Mouse (Mus musculus): ENCODE data around the gene Fbxl16. TPM values are rescaled to one million over a fixed set of nuclear protein-coding genes. Genes with fewer than 3 reads are reported as not detected.
A peak's percentile ranks its signal among the peaks of the same experiment; 100 is the strongest.

Gene Fbxl16
- polyA plus RNA-seq, 1 experiment from 2014 or later, result 31.7 TPM

DNA sequence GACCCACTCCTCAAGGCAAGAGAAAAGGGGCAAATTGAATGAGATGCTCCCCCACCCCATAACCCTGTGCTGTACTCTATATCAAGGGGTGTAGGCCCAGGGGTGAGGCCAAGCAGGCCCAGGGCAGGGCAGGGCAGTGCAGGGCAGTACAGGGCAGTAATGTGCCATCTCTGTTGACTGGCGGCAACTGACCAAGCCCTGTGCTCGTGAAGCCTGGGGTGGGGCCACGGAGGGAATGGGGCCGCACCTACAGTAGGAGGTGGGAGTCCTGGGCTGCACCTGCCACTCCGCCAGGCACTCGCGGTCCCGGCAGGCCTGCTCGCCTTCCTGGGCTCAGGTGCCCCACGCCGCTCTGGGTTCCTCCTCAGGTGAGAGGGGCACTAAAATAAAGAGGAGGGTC, 56.4 kb downstream of the Fbxl16 start:
- H3K27me3 ChIP-seq (ENCODE audit: control insufficient read depth, insufficient read depth, low read length), result no peaks in the 10 kb centered on the region
- ATAC-seq (ENCODE audit: low FRiP score) (no peak), DNase-seq (ENCODE audit: low spot score) (no peak)
- no peak overlapping the region for H3K4me3 ChIP-seq (replicated peaks; ENCODE audit: low read length)
- WGBS, result 90% methylated on average over 11 of the region's 11 CpGs
- H3K4me2 ChIP-seq (replicated peaks), result no peak overlapping the region
- H3K9ac ChIP-seq, result no peak overlapping the region
- peaks cover 26% of the 10 kb centered on the region for H3K4me1 ChIP-seq (replicated peaks; ENCODE audit: control insufficient read depth, insufficient read depth, low read length)
- no peaks in the 10 kb centered on the region for H3K9me3 ChIP-seq (ENCODE audit: control insufficient read depth, low read length)
- H3K27ac ChIP-seq, result no peak overlapping the region
- H3K36me3 ChIP-seq (replicated peaks; ENCODE audit: control insufficient read depth, insufficient read depth), result no peaks in the 10 kb centered on the region

DNA sequence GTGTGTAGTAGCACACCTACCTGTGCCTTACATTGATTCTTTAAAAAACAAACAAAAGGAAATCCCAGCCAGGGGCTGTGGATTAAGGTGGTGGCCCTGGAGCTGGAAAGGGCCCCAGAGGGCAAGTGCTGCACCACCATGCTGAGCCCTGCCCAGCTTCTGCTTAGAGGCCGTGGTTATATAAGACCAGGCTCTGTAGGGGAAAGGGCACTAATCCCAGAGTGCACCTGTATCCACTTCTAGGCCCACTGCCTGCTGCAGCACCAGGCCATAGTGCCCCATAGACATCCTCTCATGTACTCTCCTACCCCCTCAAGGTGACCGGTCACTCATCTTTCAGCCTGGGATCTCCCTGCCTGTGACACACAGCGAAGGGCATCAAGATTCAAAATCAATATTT, 57.3 kb downstream of the Fbxl16 start:
- Histone ChIP-seq H3K9me3 (ENCODE audit: control insufficient read depth, low read length) (no peaks in the 10 kb centered on the region), H3K27ac (no peak overlapping the region), H3K4me3 (replicated peaks; ENCODE audit: low read length) (no peak overlapping the region), H3K9ac (no peak overlapping the region), H3K4me2 (replicated peaks) (no peak overlapping the region), H3K36me3 (replicated peaks; ENCODE audit: control insufficient read depth, insufficient read depth) (no peaks in the 10 kb centered on the region), H3K4me1 (replicated peaks; ENCODE audit: control insufficient read depth, insufficient read depth, low read length) (peaks cover 18% of the 10 kb centered on the region), H3K27me3 (ENCODE audit: control insufficient read depth, insufficient read depth, low read length) (no peaks in the 10 kb centered on the region)
- 96% methylated on average over 3 of the region's 3 CpGs for WGBS
- no peak for ATAC-seq (ENCODE audit: low FRiP score)
- DNase-seq (ENCODE audit: low spot score), result no peak

DNA sequence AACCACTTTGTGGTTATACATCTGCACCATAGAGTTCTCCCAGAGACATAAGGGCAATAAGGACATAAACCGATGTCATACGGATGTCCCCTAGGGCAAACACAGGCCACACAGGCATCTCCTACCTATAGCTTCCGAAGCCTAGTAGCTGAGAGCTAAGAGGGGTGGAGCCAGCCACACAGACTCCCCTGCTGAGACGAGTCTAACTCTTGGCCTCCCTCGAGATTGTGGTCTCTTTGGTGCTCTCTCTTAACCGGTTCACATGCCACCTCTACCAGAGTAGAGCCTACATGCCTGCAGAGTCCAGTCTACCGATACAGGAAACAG, 58.6 kb downstream of the Fbxl16 start:
- peaks cover 12% of the 10 kb centered on the region for H3K4me1 ChIP-seq (replicated peaks; ENCODE audit: control insufficient read depth, insufficient read depth, low read length)
- peak overlapping the region; percentile 70; the same call in 1 of the 2 replicates for H3K9ac ChIP-seq
- 20% methylated on average over 7 of the region's 7 CpGs for WGBS
- no peak overlapping the region for H3K27ac ChIP-seq
- H3K27me3 ChIP-seq (ENCODE audit: control insufficient read depth, insufficient read depth, low read length), result no peaks in the 10 kb centered on the region
- H3K36me3 ChIP-seq (replicated peaks; ENCODE audit: control insufficient read depth, insufficient read depth), result no peaks in the 10 kb centered on the region
- DNase-seq (ENCODE audit: low spot score), result no peak
- no peak for ATAC-seq (ENCODE audit: low FRiP score)
- peak overlapping the region; percentile 72 for H3K4me3 ChIP-seq (replicated peaks; ENCODE audit: low read length)
- peak overlapping the region; percentile 92 for H3K4me2 ChIP-seq (replicated peaks)
- H3K9me3 ChIP-seq (ENCODE audit: control insufficient read depth, low read length), result no peaks in the 10 kb centered on the region

DNA sequence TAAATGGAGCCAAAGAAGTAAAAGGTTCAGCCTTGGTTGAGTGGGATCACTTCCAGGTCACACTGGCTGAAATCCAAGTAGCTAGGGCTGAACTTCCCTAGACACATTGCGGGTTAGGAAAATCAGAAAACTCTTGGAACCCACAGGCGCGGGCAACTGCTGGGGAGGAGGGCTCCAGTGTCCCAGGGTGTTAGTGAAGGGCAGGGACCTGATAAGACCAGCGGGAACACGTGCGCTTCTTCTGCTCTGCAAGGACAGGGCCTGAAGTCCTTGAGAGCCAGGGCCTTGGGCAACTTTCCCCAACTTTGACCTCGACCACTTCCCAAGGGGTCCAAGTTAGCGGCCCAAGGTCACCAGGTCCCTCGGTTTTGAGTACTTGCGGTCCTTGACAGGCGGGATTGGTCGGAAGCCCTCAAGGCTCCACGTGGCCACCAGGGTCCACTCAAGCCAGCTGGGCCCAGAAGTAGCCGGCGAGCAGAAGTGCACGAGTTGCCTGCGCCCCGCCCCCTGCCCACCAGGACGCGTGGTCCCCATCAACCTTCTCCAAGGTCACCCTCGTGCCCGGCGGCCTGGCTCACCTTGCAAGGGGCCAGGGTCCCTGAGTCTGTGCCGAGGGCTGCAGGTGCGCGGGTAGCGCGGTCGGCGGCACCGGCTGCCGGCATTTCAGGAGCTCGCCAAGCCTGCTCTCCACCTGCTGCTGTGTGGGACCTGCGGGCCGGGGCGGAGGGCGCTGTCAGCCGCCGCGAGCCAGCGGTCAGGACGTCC, 59.1 kb downstream of the Fbxl16 start:
- H3K4me1 ChIP-seq (replicated peaks; ENCODE audit: control insufficient read depth, insufficient read depth, low read length), result peaks cover 12% of the 10 kb centered on the region
- DNase-seq (ENCODE audit: low spot score) (no peak), ATAC-seq (ENCODE audit: low FRiP score) (no peak; the same call in 1 of the 2 replicates)
- peak overlapping the region; percentile 72 for H3K4me3 ChIP-seq (replicated peaks; ENCODE audit: low read length)
- no peaks in the 10 kb centered on the region for H3K9me3 ChIP-seq (ENCODE audit: control insufficient read depth, low read length)
- 1% methylated on average over 41 of the region's 42 CpGs for WGBS
- no peaks in the 10 kb centered on the region for H3K27me3 ChIP-seq (ENCODE audit: control insufficient read depth, insufficient read depth, low read length)
- peak overlapping the region; percentile 92 for H3K4me2 ChIP-seq (replicated peaks)
- 0 out of 2 replicates have a peak overlapping the region, but pooled peaks have one; percentile 10 for H3K27ac ChIP-seq
- peak overlapping the region; percentile 70 for H3K9ac ChIP-seq
- H3K36me3 ChIP-seq (replicated peaks; ENCODE audit: control insufficient read depth, insufficient read depth), result no peaks in the 10 kb centered on the region

DNA sequence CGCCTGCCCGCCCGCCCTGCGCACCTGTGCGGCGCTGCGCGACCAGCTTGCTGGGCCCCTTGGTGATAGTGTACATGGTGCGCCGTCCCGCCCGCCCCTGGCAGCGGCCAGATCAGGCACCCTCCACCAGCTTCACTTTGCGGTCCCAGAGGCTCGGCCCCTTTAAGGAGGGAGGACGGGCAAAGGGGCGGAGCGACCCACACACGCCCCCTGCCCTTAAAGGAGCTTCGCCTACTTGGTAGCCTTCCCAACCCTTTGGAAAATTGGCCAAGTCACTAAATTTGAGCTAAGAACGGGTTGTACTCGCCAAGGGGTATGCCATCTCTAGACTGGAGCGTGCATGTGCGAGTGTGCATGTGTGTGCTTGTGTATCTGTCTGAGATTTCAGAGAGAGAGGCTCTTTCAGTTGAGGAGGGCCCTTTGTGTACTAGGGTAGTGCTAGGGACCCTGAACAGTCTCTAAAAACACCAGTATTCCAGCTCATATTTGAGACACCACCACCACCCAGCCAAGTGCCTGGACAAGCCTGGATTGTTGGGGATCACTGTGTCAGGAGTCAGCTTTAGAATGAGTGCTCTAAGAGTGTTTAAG, 59.8 kb downstream of the Fbxl16 start, which contains the start of gene Mcrip2:
Gene Mcrip2 (minus strand): TSS at position 164 of the 591 bp plus-strand sequence.
- peak within 1 kb of the TSS; percentile 72 for H3K4me3 ChIP-seq (replicated peaks; ENCODE audit: low read length)
- H3K27ac ChIP-seq, result 0 out of 2 replicates have a peak within 1 kb of the TSS, but pooled peaks have one; percentile 10
- no peaks in the 10 kb centered on the region for H3K27me3 ChIP-seq (ENCODE audit: control insufficient read depth, insufficient read depth, low read length)
- H3K4me1 ChIP-seq (replicated peaks; ENCODE audit: control insufficient read depth, insufficient read depth, low read length), result peaks cover 12% of the 10 kb centered on the region
- ATAC-seq (ENCODE audit: low FRiP score) (peak; percentile 88), DNase-seq (ENCODE audit: low spot score) (peak; percentile 77)
- no peaks in the 10 kb centered on the region for H3K9me3 ChIP-seq (ENCODE audit: control insufficient read depth, low read length)
- no peaks in the 10 kb centered on the region for H3K36me3 ChIP-seq (replicated peaks; ENCODE audit: control insufficient read depth, insufficient read depth)
- peak within 1 kb of the TSS; percentile 92 for H3K4me2 ChIP-seq (replicated peaks)
- H3K9ac ChIP-seq, result peak within 1 kb of the TSS; percentile 70
- under 1% methylated on average over 24 of the region's 24 CpGs for WGBS

DNA sequence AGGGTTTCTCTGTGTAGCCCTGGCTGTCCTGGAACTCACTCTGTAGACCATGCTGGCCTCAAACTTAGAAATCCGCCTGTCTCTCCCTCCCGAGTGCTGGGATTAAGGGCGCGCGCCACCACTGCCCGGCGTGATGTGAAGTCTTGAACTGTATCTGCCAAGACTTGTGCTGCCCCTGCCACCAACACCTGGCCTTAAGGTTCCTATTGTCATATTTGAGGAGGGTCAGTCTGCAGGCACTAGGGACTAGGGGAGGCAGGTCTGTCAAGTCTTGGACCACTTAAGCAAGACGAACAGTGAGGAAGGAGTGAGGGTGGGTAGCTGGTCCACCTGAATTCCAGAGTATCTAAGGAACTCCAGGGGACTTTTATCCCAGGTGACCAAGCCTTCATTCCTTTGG, 60.6 kb downstream of the Fbxl16 start:
- Histone ChIP-seq H3K4me2 (replicated peaks) (no peak overlapping the region), H3K36me3 (replicated peaks; ENCODE audit: control insufficient read depth, insufficient read depth) (no peaks in the 10 kb centered on the region), H3K27ac (no peak overlapping the region), H3K9me3 (ENCODE audit: control insufficient read depth, low read length) (no peaks in the 10 kb centered on the region), H3K4me1 (replicated peaks; ENCODE audit: control insufficient read depth, insufficient read depth, low read length) (peaks cover 17% of the 10 kb centered on the region), H3K4me3 (replicated peaks; ENCODE audit: low read length) (no peak overlapping the region), H3K27me3 (ENCODE audit: control insufficient read depth, insufficient read depth, low read length) (no peaks in the 10 kb centered on the region), H3K9ac (no peak overlapping the region)
- ATAC-seq (ENCODE audit: low FRiP score) (no peak), DNase-seq (ENCODE audit: low spot score) (no peak)
- 91% methylated on average over 8 of the region's 8 CpGs for WGBS

DNA sequence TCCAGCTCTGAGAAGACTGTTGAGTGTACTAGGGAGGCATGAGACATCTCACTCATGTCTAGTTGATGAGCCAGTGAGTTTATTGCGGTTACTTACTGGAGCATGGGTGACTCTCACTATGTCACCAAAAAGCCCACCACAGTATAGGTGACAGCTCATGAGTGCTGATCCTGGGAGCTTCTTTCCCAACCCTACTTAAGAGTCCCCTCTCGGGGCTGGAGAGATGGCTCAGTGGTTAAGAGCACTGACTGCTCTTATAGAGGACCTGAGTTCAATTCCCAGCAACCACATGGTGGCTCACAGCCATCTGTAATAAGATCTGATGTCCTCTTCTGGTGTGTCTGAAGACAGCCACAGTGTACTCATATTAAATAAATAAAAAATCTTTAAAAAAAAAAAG, 61.1 kb downstream of the Fbxl16 start:
- 89% methylated on average over 2 of the region's 2 CpGs for WGBS
- no peak overlapping the region for H3K4me3 ChIP-seq (replicated peaks; ENCODE audit: low read length)
- no peak overlapping the region for H3K4me2 ChIP-seq (replicated peaks)
- H3K27me3 ChIP-seq (ENCODE audit: control insufficient read depth, insufficient read depth, low read length), result no peaks in the 10 kb centered on the region
- H3K4me1 ChIP-seq (replicated peaks; ENCODE audit: control insufficient read depth, insufficient read depth, low read length), result peaks cover 17% of the 10 kb centered on the region
- no peak overlapping the region for H3K27ac ChIP-seq
- H3K9ac ChIP-seq, result no peak overlapping the region
- ATAC-seq (ENCODE audit: low FRiP score) (no peak), DNase-seq (ENCODE audit: low spot score) (no peak)
- no peaks in the 10 kb centered on the region for H3K36me3 ChIP-seq (replicated peaks; ENCODE audit: control insufficient read depth, insufficient read depth)
- no peaks in the 10 kb centered on the region for H3K9me3 ChIP-seq (ENCODE audit: control insufficient read depth, low read length)

Small RNA genes lying within 50 kb of the gene (microRNA-seq; reads per million reads assigned to microRNA genes)
- gene Mir3082 (0.65 reads per million), gene Mir6966 (not detected)

Other genes with a start within 250 kb of the Fbxl16 start
- 18.5 and 20.1 TPM in 2 replicates for gene Sox8, start 238.4 kb upstream of the Fbxl16 start, polyA plus RNA-seq (2014; fragmentation: Nextera tagmentation; extraction: Ambion mirVana)
- 22.4 and 24.9 TPM in 2 replicates for gene Lmf1, start 230.0 kb upstream of the Fbxl16 start, polyA plus RNA-seq (2014; fragmentation: Nextera tagmentation; extraction: Ambion mirVana)
- gene Gng13, start 91.9 kb upstream of the Fbxl16 start, polyA plus RNA-seq (2014; fragmentation: Nextera tagmentation; extraction: Ambion mirVana), result 8.1 and 10.0 TPM in 2 replicates
- gene Chtf18, start 81.7 kb upstream of the Fbxl16 start, polyA plus RNA-seq (2014; fragmentation: Nextera tagmentation; extraction: Ambion mirVana), result 3.4 and 3.6 TPM in 2 replicates
- gene Rpusd1, start 81.4 kb upstream of the Fbxl16 start, polyA plus RNA-seq (2014; fragmentation: Nextera tagmentation; extraction: Ambion mirVana), result 21.8 and 22.8 TPM in 2 replicates
- gene Mslnl, start 73.0 kb upstream of the Fbxl16 start, polyA plus RNA-seq (2014; fragmentation: Nextera tagmentation; extraction: Ambion mirVana), result not detected in 2 replicates
- gene Msln, start 54.7 kb upstream of the Fbxl16 start, polyA plus RNA-seq (2014; fragmentation: Nextera tagmentation; extraction: Ambion mirVana), result not detected in 2 replicates
- 28.7 and 29.1 TPM in 2 replicates for gene Narfl, start 35.3 kb upstream of the Fbxl16 start, polyA plus RNA-seq (2014; fragmentation: Nextera tagmentation; extraction: Ambion mirVana)
- gene Haghl, start 23.4 kb upstream of the Fbxl16 start, polyA plus RNA-seq (2014; fragmentation: Nextera tagmentation; extraction: Ambion mirVana), result 116 and 138 TPM in 2 replicates
- 0.41 TPM in 1 of 2 replicates, not detected in the other for gene Ccdc78, start 22.5 kb upstream of the Fbxl16 start, polyA plus RNA-seq (2014; fragmentation: Nextera tagmentation; extraction: Ambion mirVana)
- 77.6 and 91.6 TPM in 2 replicates for gene Fam173a, start 16.2 kb upstream of the Fbxl16 start, polyA plus RNA-seq (2014; fragmentation: Nextera tagmentation; extraction: Ambion mirVana)
- gene AC134908.4, start 13.4 kb upstream of the Fbxl16 start, polyA plus RNA-seq (2014; fragmentation: Nextera tagmentation; extraction: Ambion mirVana), result not detected in 2 replicates
- 11.8 and 15.1 TPM in 2 replicates for gene Metrn, start 11.9 kb upstream of the Fbxl16 start, polyA plus RNA-seq (2014; fragmentation: Nextera tagmentation; extraction: Ambion mirVana)
- 29.9 and 32.1 TPM in 2 replicates for gene Wdr24, start 14.5 kb downstream of the Fbxl16 start, polyA plus RNA-seq (2014; fragmentation: Nextera tagmentation; extraction: Ambion mirVana)
- 39.3 and 42.1 TPM in 2 replicates for gene Jmjd8, start 19.8 kb downstream of the Fbxl16 start, polyA plus RNA-seq (2014; fragmentation: Nextera tagmentation; extraction: Ambion mirVana)
- gene Stub1, start 24.3 kb downstream of the Fbxl16 start, polyA plus RNA-seq (2014; fragmentation: Nextera tagmentation; extraction: Ambion mirVana), result 336 and 357 TPM in 2 replicates
- gene Rhbdl1, start 28.2 kb downstream of the Fbxl16 start, polyA plus RNA-seq (2014; fragmentation: Nextera tagmentation; extraction: Ambion mirVana), result 51.3 and 57.1 TPM in 2 replicates
- 8.7 and 9.3 TPM in 2 replicates for gene Gm20683, start 32.7 kb downstream of the Fbxl16 start, polyA plus RNA-seq (2014; fragmentation: Nextera tagmentation; extraction: Ambion mirVana)
- 6.5 and 9.9 TPM in 2 replicates for gene Rhot2, start 35.8 kb downstream of the Fbxl16 start, polyA plus RNA-seq (2014; fragmentation: Nextera tagmentation; extraction: Ambion mirVana)
- gene Wdr90, start 52.4 kb downstream of the Fbxl16 start, polyA plus RNA-seq (2014; fragmentation: Nextera tagmentation; extraction: Ambion mirVana), result 13.1 and 14.2 TPM in 2 replicates
- gene Mcrip2, start 59.7 kb downstream of the Fbxl16 start, polyA plus RNA-seq (2014; fragmentation: Nextera tagmentation; extraction: Ambion mirVana), result 26.8 and 27.3 TPM in 2 replicates
- gene Mettl26, start 66.0 kb downstream of the Fbxl16 start, polyA plus RNA-seq (2014; fragmentation: Nextera tagmentation; extraction: Ambion mirVana), result 58.5 and 67.3 TPM in 2 replicates
- gene Wfikkn1, start 71.8 kb downstream of the Fbxl16 start, polyA plus RNA-seq (2014; fragmentation: Nextera tagmentation; extraction: Ambion mirVana), result 0.63 and 0.71 TPM in 2 replicates
- 28.1 and 29.8 TPM in 2 replicates for gene Rab40c, start 110.6 kb downstream of the Fbxl16 start, polyA plus RNA-seq (2014; fragmentation: Nextera tagmentation; extraction: Ambion mirVana)
- 64.2 and 74.2 TPM in 2 replicates for gene Pigq, start 135.9 kb downstream of the Fbxl16 start, polyA plus RNA-seq (2014; fragmentation: Nextera tagmentation; extraction: Ambion mirVana)
- 0.13 TPM in 1 of 2 replicates, not detected in the other for gene Nhlrc4, start 135.9 kb downstream of the Fbxl16 start, polyA plus RNA-seq (2014; fragmentation: Nextera tagmentation; extraction: Ambion mirVana)
- 0.44 and 1.8 TPM in 2 replicates for gene A930017K11Rik, start 143.5 kb downstream of the Fbxl16 start, polyA plus RNA-seq (2014; fragmentation: Nextera tagmentation; extraction: Ambion mirVana)
- 21.5 and 27.5 TPM in 2 replicates for gene Capn15, start 176.7 kb downstream of the Fbxl16 start, polyA plus RNA-seq (2014; fragmentation: Nextera tagmentation; extraction: Ambion mirVana)